Mouse (Mus musculus) olfactory bulb, adult 2 months (tissue): Measurements from ENCODE around the gene Rccd1.
A peak's percentile ranks its signal among the peaks of the same experiment; 100 is the strongest.

Experiments
- CTCF ChIP-seq: fragments of 200-500 bp; IDR thresholded peaks from 2 replicates; pipeline ENCODE4 v1.5.1; 2012; ENCODE audit warnings: low read depth, mild to moderate bottlenecking, low read length, moderate library complexity; ENCODE audit not compliant: insufficient read depth
- POLR2A ChIP-seq: fragments of 200-500 bp; IDR thresholded peaks from 2 replicates; pipeline ENCODE4 v1.6.1; 2012; ENCODE audit warnings: mild to moderate bottlenecking, low read depth, low read length, moderate library complexity; ENCODE audit not compliant: insufficient read depth

DNA sequence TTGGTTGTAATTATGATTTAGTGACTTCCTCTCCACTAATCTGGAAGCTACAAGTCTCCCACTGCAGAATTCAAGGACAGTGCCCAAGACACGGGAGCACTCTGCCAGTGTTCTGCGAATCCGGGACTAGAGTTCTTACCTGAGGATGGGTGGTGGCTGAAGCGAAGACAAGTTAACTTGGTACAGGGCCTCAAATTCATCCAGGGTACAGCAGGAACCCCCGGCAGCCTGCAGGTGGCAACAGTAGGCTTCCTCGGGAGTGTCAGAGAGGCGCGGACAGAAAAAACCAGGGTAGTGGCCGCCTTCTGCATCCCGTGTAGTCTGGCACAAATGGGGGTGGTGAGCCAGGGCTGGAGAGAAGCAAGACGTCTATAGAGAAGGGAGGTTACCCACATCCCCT, 16.5 kb upstream of the Rccd1 start, which contains the start of gene Unc45a:
- TF ChIP-seq CTCF, result peak; percentile 66; the same call in 1 of the 2 replicates
- TF ChIP-seq POLR2A, result no peak
